Mouse (Mus musculus) heart, postnatal 25 days (tissue): ENCODE data around the gene Mtr. TPM values are rescaled to one million over a fixed set of nuclear protein-coding genes. Genes with fewer than 3 reads are reported as not detected.

ENCODE experiments used
- DNase-seq: peaks from one replicate; pipeline ENCODE4 v3.0.0; 2022; ENCODE audit warnings: low spot score
- intact Hi-C: fragments of 180-260 bp; cut with DNase I; formaldehyde crosslinking; loops from one replicate; pipeline ENCODE4 v1.15.1; 2025
- total RNA-seq, 2 experiments: library from RNA; stranded (reverse); gene quantifications; 2 replicates each; pipeline ENCODE4 v1.2.3; 2021

The Mtr gene
- total RNA-seq, result 10 to 100 TPM; 87.6 to 93.6 TPM

- intact Hi-C loops, result loop anchor here (2.0 kb wide), 1 partner anchor 137 kb away; the partner anchor contains the start of gene Heatr1
- peak; percentile 92 for DNase-seq
Observed at GRCm38 (mm10) chr13:12257391-12258380, at the start of gene Mtr. Gene Mtr, minus strand, starts transcription at chr13:12258113.

DNA sequence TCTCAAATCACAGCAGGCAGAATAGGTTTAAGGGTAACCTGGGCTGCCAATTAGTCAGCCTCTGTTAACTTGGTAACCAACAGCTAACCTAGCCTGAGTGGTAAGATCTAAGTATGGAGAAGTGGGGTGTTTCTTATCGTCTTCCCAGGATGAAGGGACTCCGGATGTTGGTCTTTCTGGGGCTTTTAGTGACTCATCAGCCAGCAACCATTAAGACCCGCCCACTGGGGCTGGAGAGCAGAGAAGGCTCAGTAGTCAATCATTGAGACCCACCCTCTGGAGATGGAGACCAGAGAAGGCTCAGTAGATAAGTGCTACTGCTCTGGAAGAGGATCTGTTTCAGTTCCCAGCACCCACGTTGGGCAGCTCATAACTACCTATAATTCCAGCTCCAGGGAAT lies 49.4 kb upstream of the Mtr start:
- DNase-seq, result no peak
- intact Hi-C loops, result no loop called here

DNA sequence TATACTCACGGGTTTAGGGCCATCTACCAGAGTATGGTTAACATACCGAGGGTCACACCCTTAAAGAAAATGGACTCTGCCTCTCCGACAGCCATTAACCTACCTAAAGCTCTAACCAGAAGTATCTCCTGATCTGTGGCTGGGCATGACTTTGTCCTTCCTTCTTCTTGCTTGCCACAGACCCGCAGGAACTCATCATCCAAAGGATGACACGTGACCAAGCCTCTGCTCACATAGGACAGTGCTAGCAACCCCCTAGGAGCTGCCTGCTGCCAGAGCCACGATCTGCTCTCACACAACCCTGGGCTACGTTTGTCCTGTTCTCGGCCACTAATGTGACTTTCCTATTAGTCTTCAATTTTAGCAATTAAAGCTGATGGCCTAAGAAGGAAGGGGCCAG lies 47.6 kb upstream of the Mtr start:
- intact Hi-C loops, result no loop called here
- no peak for DNase-seq

GRCm38 (mm10) chr13:12304991-12305390 lies 47.1 kb upstream of the Mtr start:
- no peak for DNase-seq
- intact Hi-C loops, result no loop called here

DNA sequence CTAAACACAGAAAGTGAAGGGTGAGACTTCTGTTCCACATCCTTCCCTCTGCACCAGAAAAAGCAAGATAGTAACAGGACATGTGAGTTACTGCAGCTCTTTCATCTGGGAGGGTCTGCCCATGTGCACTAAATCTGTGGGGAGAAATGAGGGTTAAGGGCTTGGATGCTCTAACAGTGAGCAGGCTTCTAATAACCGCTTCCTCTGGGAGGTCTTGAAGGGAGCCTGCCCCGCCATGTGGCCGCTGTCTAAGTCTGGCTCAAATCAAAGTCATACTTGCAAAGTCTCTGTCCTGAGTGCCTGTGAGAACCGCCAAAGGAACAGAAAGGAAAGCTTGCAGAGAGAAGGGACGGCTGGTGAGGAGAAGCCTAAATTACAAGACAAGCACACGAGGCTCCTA lies 39.9 kb upstream of the Mtr start:
- intact Hi-C loops, result no loop called here
- no peak for DNase-seq

- DNase-seq, result no peak
- intact Hi-C loops, result loop anchor here (1.0 kb wide), 1 partner anchor 90 kb away; no protein-coding TSS in a partner anchor
Observed at GRCm38 (mm10) chr13:12296701-12297100, 38.8 kb upstream of the Mtr start.

GRCm38 (mm10) chr13:12293810-12294209 lies 35.9 kb upstream of the Mtr start:
- intact Hi-C loops, result no loop called here
- no peak for DNase-seq

- no peak for DNase-seq
Observed at GRCm38 (mm10) chr13:12290700-12291099, 32.8 kb upstream of the Mtr start.

DNA sequence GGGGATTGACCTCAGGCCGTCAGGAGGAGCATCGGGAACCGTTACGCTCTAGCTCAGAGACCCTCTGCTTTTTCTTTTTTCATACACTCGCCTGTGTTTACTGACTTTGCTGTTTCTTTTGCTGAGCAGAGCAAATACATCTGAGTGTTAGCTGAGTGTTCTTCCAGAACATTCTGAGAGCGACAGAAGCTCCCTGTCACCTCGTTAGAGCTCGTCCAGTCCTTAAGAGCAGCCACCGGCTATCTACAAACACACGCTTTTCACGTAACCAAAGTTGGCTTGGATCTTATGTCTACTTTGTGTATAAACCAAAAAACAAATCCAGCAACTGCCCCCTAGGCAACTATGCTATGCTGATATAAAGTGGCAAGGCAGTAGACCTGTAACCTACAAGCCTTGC lies 26.6 kb upstream of the Mtr start:
- intact Hi-C loops, result no loop called here
- DNase-seq, result no peak

More at GRCm38 (mm10) chr13:12290700-12291099, 32.8 kb upstream of the Mtr start:
- intact Hi-C loops, result no loop called here

- DNase-seq, result peak; percentile 34
- intact Hi-C loops, result no loop called here
Observed at GRCm38 (mm10) chr13:12283826-12284225, 25.9 kb upstream of the Mtr start.

GRCm38 (mm10) chr13:12274721-12275120 lies 16.8 kb upstream of the Mtr start:
- intact Hi-C loops, result no loop called here

DNA sequence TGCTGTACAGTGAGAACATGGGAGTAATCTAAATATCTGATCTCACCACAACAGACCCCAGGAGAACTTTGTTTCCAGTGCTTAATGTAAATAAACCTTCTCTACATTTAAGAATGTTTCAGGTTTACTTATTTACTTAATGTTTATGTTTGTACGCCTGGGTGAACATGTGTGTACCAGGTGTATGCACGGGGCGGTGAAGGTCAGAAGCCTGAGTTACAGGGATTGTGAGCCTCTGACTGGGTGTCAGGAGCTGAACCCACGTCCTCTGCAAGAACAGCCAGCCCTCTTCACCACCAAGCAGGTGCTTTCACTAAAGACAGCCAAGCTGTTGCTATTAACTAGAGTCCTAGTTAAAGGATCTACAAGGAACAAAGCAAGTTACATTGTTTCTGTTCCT lies 16.3 kb upstream of the Mtr start:
- intact Hi-C loops, result no loop called here
- DNase-seq, result no peak

More at GRCm38 (mm10) chr13:12274721-12275120, 16.8 kb upstream of the Mtr start:
- DNase-seq, result no peak

DNA sequence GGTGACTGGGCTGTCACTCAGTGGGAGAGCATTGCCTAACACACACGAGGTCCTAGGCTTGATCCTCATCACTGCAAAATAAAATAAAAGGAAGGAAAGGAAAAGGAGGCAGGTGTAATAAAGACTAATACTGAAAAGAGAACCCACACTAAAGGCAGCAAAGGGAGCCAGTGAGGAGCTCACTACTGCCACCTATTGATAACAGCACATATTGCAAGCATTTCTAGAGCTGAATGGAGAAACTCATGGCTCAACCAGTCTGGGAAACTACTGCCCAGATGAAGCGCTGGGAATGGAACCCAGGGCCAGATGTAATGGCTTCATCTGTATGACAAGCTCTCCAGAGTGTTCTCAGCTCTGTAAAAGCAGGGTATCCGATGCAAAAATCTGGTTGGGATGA lies 15.0 kb upstream of the Mtr start:
- DNase-seq, result no peak
- intact Hi-C loops, result loop anchor here (2.0 kb wide), 1 partner anchor 62 kb away; no protein-coding TSS in a partner anchor

- no peak for DNase-seq
- intact Hi-C loops, result no loop called here
Observed at GRCm38 (mm10) chr13:12267971-12268370, 10.1 kb upstream of the Mtr start.

- intact Hi-C loops, result no loop called here
- no peak for DNase-seq
Observed at GRCm38 (mm10) chr13:12267097-12267496, 9.2 kb upstream of the Mtr start.

DNA sequence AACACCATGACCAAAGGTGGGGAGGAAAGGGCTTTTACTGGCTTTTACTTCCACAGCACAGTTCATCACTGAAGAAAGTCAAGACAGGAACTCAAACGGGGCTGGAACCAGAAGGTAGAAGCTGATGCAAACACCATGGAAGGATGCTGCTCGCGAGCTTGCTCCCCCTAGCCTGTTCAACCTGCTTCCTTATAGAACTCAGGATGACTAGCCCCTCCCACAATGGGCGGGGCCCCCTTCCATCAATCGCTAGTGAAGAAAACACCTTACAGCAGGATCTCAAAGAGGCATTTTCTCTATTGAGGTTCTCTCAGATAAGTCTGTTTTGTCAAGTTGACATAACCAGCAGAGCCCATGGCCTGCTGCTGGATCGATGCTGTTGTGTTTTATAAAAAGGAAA lies 6.1 kb upstream of the Mtr start:
- no peak for DNase-seq
- intact Hi-C loops, result no loop called here

DNA sequence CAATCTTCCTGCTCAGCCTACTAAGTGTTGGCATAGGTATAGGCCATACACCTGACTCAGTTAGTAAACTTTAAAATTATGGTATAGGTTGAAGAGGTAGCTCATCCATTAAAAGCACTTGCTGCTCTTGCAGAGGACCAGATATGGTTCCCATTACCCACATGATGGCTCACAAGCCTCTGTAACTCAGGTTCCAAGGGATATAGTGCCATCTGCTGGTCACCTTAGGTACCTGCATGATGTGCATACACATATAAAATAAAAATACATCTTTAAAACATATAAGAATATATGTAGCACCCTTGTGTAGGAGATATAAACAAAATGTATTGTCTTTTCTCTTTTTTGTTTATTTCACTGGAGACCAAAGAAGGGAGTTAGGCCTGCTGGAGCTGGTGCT lies 3.6 kb upstream of the Mtr start:
- no peak for DNase-seq
- intact Hi-C loops, result no loop called here

- intact Hi-C loops, result no loop called here
- DNase-seq, result no peak
Observed at GRCm38 (mm10) chr13:12256871-12257390, 982 bp downstream of the Mtr start.

- intact Hi-C loops, result no loop called here
Observed at GRCm38 (mm10) chr13:12255911-12256705, 1.8 kb downstream of the Mtr start.

GRCm38 (mm10) chr13:12250496-12250895 lies 7.4 kb downstream of the Mtr start:
- no peak for DNase-seq
- intact Hi-C loops, result loop anchor here (5.0 kb wide), 1 partner anchor 33 kb away; no protein-coding TSS in a partner anchor

More at GRCm38 (mm10) chr13:12255911-12256705, 1.8 kb downstream of the Mtr start:
- no peak for DNase-seq
